Mouse (Mus musculus) heart, postnatal 0 days (tissue): Measurements from ENCODE around the gene Ccdc50.

Experiments used
- CTCF ChIP-seq: IDR thresholded peaks from 2 replicates; pipeline ENCODE4 v1.5.1; 2016; ENCODE audit warnings: antibody characterized with exemption, control low read depth, low read depth
- EP300 ChIP-seq: IDR thresholded peaks from 2 replicates; pipeline ENCODE4 v1.6.1; 2016; ENCODE audit warnings: antibody characterized with exemption, low read depth

- no peak for TF ChIP-seq EP300
- TF ChIP-seq CTCF: no peak
Measured at GRCm38 (mm10) chr16:27396951-27397350, 8.3 kb downstream of the Ccdc50 start.
